Mouse (Mus musculus): ENCODE results near the gene Rpl23.
"Not testable (repeated sequence)": the region's sequence is repeated elsewhere in the genome, so short reads cannot be mapped to it uniquely, and the experiment has no call there.

Gene Rpl23

DNA sequence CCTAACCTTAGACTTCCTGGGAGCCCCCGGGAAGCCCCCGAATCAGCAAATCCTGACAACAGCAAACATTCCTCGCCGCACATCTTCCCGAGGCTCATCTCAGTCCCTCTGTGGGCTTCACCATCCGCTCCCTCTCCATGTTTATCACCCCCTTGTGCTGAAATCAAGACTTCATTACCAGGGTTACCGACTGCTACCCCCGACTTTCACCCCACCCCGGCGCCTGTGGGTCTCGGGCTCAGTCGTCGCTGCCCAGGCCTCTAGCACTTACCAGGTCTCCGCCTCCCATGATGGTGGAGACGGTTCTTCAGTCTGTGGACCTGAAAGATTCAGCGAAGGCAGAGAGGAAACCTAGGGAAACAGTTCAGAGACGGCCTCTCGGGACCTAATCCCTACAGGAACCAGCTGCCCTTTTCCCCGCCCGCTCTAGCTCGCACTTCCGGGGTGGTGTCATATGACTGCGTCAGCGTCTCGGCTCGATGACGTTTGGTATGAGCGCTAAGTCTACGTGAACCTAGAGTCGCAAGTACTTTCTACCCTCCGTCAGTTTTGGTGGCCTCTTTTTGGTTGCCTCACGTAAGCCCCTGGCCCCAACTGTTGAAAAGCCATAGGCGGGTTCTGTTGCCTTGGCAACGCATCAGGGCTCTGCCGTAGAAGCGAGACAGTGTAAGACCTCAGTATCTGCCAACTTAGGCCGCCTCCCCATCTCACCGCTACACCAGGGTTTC lies 15.9 kb downstream of the Rpl23 start, which contains the start of gene Cwc25:
TSS of gene Cwc25 (minus strand) at position 403 of the 728 bp plus-strand sequence.
- DNase-seq (ENCODE audit: low spot score), result peak; percentile 98

DNA sequence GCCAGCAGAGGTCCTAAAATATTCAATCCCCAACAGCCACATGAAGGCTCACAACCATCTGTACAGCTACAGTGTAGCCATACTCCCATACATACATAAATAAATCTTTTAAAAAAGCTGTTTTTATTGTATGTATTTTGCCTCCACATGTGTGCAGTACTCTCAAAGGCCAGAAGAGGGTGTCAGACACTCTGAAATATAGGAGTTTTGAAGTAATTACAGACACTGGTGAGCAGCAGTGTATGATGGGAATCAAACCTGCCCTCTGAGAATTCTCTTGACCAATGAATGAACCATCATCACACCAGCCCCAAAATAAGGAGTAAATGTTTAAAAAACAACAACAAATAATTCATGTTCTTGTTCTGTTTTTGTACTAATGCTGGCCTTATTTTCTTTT lies 20.6 kb downstream of the Rpl23 start:
- no peak for DNase-seq (ENCODE audit: low spot score)

DNA sequence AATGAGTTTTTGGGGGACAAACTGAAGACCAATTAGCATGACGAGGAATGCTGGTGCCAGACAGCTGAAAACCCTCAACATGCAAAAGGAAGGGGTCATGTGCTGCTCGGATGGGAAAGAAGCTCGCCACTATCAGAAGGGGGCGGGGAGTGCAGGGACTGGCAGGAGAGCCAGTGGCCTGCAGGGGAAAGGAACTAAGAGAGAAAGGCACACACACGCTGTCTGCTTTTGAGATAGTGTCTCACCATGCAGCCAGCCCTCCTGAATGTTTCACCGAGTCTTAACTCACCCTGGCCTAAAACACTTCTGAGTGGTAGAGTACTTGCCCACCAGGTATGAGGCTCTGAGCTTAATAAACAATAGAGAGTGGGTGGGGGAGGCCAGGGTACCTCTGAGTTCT lies 23.3 kb downstream of the Rpl23 start:
- DNase-seq (ENCODE audit: low spot score), result no peak

DNA sequence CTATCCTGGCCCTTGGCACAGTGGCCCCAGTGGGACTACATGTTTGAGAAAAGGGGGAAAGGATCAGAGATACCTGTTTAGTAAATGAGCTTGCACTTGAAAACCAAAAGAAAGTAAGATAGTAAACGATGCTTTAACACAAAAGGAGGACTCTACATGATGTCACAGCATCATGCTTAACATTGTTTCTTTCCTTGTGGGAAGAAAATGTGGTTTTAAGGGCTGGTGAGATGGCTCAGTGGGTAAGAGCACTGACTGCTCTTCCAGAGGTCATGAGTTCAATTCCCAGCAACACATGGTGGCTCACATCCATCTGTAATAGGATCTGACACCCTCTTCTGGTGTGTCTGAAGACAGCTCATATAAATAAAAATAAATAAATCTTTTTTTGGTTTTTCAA lies 24.1 kb downstream of the Rpl23 start:
- DNase-seq (ENCODE audit: low spot score), result no peak

DNA sequence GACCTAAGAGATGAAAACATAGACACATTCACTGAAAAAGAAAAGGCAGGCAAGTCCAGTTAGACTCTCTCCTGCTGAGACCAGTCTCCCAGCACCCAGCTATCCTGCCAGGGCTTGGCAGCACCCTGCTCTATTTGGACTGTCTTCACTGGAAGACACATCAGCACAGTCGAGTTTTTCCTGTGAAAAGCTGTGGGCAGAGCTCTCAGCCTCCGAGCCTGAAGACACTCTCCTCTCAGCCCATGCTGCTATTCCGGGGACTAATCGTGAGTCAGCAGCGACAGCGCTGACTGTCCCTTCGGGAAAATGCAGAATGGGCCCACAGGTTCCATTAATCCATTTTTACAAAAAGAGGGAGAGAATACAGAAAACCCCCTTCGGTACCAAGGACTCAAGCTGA lies 29.0 kb downstream of the Rpl23 start:
- DNase-seq (ENCODE audit: low spot score), result no peak

DNA sequence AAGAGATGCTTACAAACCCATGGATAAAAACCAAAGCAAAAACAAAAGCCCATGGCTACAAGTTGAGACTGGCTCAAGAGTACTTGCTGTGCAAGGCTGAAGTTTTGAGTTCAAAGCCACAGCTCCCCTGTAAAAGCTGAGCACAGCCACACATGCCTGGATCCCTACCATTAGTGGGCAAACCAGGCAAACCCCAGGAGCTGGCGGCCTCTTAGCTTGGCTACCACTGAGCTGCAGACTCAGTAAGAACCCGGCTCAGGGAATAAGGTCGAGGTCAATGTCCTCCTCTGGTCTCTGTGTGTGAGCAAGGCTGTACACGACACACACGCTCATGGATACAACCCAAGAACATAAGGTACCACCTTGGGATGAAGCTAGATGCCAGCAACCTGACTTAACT lies 33.7 kb downstream of the Rpl23 start:
- no peak for DNase-seq (ENCODE audit: low spot score)

DNA sequence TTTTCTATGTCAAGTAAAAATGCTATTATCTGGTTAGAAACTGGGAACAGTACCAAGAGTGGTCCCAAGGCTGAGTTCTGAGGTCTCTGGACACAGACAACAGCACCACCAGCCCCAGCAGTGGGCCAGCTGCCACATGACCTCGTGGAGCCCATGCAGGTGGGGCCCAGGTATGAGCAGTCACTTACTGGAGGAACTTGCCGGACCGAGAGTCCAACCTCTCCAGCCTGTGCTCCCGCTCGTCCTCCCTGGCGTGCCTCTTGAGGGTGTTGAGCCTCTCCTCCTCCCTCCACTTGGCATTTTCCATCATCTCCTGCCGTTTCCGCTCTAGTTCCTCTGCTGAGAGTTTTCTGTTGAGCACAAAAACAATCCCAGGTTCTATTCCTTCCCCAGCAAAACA lies 34.5 kb downstream of the Rpl23 start:
- no peak for DNase-seq (ENCODE audit: low spot score)

DNA sequence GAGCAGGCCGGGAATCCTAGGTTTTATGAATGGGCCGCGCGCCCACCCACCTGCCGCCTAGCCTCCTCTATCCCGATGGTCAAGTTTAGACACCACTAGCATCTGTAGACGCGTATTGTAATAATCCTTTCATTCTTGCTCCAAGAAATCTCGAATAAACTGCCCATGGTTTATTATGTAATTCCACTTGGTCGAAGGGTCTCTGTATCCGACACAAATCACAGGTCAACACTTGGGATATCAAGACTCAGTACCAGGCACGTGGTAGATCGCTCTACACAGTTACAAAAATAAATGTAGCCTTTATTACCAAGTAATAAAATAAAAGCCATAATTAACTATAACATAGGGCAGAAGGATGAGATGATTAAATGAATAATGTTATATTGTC lies 36.9 kb downstream of the Rpl23 start:
- no peak for DNase-seq (ENCODE audit: low spot score)

DNA sequence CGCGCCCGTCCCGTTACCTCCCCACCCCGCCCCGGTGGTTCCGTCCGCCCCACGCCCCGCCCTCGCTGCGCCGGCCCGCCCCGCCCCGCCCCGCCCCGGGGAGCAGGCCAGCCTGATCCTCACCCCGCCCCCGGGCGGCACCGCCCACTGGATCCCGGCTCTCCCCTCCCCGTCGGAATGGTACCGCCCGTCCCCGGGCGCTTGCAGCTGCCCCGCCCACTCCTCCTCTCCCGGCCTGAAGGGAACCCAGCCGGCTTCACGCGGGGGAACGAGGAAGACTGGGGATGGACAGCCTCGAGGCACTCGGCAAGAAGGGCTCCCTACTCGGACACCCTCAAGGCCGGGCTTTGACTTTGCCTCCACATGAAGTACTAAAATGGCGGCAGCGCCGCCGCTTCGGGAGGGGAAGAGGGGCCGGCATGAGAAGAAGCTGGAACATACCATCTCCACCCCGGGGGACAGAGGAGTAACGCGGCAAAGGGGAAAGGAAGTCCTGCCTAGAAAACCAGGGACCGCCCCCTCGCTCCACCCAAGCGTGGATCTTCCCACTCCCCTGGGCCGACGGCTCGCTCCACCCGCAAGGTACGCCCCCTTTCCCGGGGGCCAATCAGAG lies 37.4 kb downstream of the Rpl23 start:
- peak; percentile 100 for DNase-seq (ENCODE audit: low spot score)

DNA sequence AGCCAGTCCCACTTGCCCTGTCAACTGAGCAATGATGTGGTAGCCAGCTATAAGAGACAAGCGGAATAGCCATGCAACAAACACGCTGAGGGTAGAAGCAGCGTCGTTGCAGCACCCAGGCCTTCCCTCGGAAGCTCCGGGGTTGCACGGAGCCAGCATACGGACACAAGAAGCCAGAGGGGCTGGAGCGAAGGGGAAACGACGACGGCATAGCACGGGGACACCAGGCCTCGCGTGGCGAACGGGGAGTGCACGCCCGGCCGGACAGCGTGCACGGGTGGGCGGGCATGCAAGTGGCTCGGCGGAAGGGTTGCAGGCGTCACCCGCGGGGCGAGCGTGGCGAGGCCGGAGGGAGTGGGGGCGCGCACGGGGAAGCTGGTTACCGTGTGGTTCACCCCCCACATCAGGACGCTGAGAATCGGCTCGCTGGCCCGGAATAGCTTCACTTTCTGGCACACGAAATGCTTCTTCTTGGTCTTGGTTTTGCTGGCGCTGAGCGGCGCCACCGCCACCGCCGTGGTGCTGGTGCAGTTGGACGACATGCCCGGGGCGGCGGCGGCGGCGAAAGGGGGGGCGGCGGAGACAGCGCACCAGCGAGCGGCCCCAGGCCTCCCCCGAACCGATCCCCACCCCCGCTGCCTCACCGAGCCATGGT lies 38.0 kb downstream of the Rpl23 start, which contains the start of gene Pip4k2b:
TSS of gene Pip4k2b (minus strand) at position 642 of the 655 bp plus-strand sequence.
- DNase-seq (ENCODE audit: low spot score), result peak; percentile 54

DNA sequence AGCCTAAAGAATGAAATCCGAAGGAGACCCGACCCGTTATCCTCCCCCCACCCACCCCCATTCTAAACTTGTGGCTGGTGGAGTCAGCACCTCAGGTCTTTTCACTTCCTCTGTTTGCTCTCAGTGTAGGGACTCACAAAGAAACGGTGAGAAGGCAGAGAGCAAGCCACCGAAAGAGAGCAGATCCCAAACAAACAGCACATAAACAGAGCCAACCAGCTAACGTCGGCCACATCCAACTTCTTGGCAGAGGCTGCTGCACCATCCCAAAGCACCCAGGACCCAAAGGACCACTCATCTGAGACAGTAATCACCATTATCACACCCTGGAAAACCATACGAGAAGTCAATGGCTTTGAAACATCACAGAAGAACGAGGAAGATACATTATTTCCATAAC lies 38.8 kb downstream of the Rpl23 start:
- DNase-seq (ENCODE audit: low spot score), result no peak

DNA sequence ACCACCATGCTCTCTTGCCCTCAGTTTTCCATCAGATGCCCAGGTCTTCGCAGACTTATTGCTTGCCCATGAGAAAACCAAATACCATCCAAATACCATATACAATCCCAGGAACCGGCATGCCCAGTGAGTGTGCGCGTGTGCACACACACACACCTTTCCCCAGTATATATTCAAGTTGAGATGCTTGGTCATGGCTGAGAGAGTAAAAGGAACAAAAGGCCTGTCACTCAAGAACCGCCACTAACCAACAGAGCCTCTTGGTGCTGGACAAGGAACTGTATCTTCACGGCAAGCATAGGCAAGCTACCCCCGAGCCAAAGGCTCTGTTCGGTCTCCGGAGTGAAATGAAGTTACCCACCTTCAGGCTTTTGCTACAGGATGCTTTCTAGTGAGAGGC lies 39.6 kb downstream of the Rpl23 start:
- DNase-seq (ENCODE audit: low spot score), result no peak

DNA sequence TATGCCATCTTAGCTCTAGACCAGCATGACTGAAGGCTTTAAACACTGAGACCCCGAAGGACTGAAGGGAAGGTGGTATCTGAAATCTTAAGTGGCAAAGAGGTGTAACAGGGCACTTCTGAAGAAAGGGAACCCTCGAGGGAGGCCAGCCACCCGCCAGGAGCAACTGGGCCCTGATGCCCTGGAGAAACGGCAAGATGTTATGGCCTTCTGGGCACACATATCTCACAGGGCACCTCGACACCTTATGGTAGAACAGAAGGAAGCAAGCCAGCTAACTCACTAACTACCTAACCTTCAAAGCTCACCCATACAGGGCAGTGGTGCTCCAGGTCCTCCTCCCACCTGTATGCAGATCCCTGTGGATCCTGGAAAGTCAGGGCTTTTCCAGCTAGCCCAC lies 40.1 kb downstream of the Rpl23 start:
- DNase-seq (ENCODE audit: low spot score), result no peak

DNA sequence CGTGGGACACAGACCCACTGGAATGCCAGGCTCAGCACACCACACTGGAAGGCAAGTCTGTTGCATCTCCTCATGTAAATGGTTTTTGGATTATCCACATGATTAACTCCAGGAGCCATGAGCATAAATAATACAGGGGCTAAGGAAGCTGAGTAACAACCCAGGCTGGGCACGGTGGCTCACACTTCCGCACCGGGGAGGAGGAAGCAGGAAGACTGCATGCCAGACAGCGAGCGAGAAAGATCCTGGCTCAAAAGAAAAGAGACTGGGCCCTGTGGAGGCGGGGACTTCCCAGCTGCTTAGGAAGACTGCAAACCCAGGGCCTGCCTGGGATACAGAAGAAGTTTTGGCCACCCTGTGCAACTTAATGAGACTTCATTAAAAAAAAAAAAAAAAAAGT lies 42.0 kb downstream of the Rpl23 start:
- DNase-seq (ENCODE audit: low spot score), result no peak

DNA sequence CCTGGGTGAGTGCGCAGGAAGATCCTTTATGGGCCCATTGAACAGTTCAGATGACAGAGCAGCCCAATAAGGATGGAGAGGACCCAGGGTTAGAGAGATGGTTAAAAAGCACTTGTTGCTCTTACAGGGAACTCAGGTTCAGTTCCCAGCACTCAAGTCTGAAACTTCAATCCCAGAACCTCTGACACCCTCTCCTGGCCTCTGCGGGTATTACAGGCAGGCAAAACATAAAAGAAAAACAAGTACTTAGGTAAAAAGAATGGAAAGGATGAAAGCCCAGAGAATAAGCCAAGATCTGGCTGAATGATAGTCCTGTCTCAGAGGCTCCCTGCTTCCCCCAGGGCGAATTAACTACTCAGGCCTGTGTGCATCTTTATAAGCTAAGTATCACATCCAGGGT lies 43.1 kb downstream of the Rpl23 start:
- no peak for DNase-seq (ENCODE audit: low spot score)

DNA sequence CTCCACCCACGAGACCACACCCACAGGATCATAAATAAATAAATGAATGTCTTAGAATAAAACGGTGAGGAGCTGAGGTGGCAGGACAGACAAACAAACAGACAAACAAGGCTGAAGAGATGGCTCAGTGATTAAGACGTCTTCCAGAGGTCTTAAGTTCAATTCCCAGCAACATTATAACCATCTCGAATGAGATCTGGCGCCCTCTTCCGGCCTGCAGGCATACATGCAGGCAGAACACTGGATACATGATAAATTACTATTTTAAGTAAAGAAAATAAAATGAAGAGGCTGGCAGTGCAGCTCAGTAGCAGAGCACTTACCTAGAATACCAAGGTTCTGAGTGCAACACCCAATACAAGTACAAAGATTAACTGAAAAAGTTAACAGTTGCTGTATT lies 43.5 kb downstream of the Rpl23 start:
- peak; percentile 37 for DNase-seq (ENCODE audit: low spot score)

DNA sequence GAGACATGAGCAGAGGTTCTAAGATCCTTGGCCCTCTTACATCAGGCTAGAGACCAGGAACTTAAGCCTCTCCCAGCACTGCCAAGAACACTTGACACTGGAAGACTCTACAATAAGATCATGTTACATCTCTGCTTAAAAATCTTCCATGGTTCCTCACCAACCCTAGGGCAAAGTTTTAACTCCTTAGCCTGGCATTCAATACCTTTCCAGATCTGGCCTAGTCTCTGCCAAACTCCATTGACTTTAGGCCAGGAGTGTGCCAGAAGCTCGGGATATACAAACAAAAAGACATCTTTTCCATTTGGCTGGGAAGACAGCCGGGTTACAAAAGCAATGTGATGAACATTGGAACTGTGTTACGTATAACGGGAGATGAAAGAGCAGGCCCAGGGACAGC lies 44.6 kb downstream of the Rpl23 start:
- no peak for DNase-seq (ENCODE audit: low spot score)

DNA sequence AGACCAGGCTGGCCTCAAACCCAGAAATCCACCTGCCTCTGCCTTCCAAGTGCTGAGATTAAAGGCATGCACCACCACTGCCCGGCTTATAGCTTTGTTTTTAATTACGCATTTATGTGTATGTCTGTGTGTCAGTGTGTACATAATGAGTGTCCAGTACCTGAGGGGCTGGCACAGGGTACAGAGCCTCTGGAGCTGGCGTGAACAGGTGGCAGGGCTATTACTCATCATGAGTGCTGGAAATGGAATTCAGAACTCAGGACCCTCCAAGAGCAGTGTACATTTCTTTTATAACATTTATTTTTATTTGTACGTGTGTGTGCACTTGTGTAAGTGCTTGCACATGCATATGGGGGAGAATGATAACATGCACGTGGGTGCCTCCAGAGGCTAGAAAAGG lies 45.6 kb downstream of the Rpl23 start:
- no peak for DNase-seq (ENCODE audit: low spot score)

DNA sequence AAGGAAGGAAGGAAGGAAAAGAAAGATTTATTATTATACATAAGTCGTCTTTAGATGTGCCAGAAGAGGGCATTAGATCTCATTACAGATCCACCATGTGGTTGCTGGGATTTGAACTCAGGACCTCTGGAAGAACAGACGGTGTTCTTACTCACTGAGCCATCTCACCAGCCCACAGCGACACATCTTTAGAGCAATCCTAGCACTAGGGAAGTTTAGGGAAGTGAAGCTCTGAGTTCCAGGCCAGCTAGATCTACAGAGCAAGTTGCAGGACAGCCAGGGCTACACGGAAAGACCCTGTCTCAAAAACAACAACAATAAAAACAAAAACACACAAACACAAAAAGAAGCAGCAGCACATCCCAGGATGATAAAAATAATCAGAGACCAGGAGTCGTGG lies 47.4 kb downstream of the Rpl23 start:
- DNase-seq (ENCODE audit: low spot score), result not testable (repeated sequence)

DNA sequence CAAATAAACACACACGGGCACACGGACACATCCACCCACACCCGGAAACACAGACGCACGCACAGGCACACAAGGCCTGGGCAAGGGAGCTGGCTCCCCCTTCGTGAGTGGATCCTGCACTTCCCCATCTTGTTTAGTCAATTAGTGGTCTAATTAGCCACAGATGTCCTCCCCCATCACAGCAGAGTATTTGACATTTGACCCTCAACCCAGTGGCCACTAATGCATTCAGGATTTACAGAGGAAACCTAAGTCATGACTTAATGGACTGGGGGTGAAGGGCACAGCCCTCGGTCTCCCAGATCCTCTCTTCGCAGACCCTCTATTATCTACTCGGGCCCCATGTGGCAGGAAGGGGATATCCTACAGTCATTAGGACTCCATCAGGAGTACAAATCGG lies 48.5 kb downstream of the Rpl23 start:
- DNase-seq (ENCODE audit: low spot score), result peak; percentile 81

DNA sequence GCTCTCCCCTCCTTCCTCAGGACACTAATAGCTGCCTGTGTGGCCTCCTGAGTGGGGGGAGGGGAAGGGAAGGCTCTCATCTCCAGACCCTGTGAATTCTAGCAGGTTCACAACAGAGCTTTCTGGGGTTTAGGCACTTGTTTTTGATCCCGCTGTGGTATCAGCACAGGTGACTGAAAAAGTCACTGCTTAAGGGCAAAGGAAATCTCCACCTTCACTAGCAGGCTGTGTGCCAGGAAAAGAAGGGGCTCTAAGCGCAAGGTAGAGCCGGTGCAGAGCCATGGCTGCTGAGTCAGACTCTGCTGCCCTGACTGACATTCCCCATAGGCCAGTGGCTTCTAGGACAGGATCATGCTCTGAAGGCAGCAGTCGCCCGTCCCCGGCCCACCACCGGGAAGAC lies 53.5 kb downstream of the Rpl23 start:
- no peak for DNase-seq (ENCODE audit: low spot score)

DNA sequence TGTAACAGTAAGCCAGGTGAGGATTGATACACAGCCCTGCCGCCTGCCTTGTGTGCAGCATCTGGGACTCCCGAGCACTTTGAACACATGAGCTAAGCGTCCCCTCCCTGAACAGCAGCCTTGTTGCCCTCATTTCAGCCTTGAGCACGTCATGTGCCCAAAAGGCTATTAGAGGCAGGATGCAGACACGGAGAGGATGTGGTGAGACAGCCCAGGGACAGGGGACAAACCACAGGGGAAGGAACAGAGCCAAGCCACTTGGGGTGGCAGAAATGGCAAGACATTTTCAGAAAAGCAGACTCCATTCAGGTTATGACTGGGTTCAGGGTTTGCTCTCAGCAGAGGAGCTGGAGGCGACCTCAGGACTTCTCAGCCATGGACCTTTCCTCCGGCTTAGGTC lies 53.9 kb downstream of the Rpl23 start:
- DNase-seq (ENCODE audit: low spot score), result no peak
